Mouse (Mus musculus) limb, embryonic 11.5 days (tissue): Measurements from ENCODE around the gene Hpse2. TPM values are rescaled to one million over a fixed set of nuclear protein-coding genes. Genes with fewer than 3 reads are reported as not detected.

ENCODE experiments used
- ATAC-seq: fragments of 200-750 bp; cut with Nextera tagmentation; 2 replicates; pipeline ENCODE4 v1.8.0; 2017; ENCODE audit warnings: low read depth; ENCODE audit not compliant: insufficient number of reproducible peaks, low FRiP score, low TSS enrichment
- DNase-seq: peaks from one replicate; pipeline ENCODE4 v3.0.0-alpha.2; 2015; ENCODE audit warnings: low spot score
- H3K27ac ChIP-seq: fragments of 300-500 bp; sonication (generic); replicated peaks from 2 replicates; pipeline ENCODE4 v1.5.1; 2014; ENCODE audit warnings: low read depth, mild to moderate bottlenecking, low read length
- H3K27me3 ChIP-seq: fragments of 300-500 bp; sonication (generic); 2 replicates; pipeline ENCODE4 v1.6.1; 2014; ENCODE audit warnings: mild to moderate bottlenecking, low read length, mixed read lengths; ENCODE audit not compliant: control insufficient read depth, insufficient read depth
- H3K36me3 ChIP-seq: fragments of 300-500 bp; sonication (generic); 2 replicates; pipeline ENCODE4 v1.6.1; 2014; ENCODE audit warnings: mild to moderate bottlenecking, low read length, moderate library complexity, mixed read lengths; ENCODE audit not compliant: control insufficient read depth, insufficient read depth
- H3K4me1 ChIP-seq: fragments of 300-500 bp; sonication (generic); 2 replicates; pipeline ENCODE4 v1.6.1; 2014; ENCODE audit warnings: low read length, mixed read lengths; ENCODE audit not compliant: control insufficient read depth, insufficient read depth
- H3K4me2 ChIP-seq: fragments of 300-500 bp; sonication (generic); 2 replicates; pipeline ENCODE4 v1.6.1; 2014; ENCODE audit warnings: low read depth, mild to moderate bottlenecking, moderate library complexity; ENCODE audit not compliant: severe bottlenecking
- H3K4me3 ChIP-seq: fragments of 300-500 bp; sonication (generic); 2 replicates; pipeline ENCODE4 v1.5.1; 2014; ENCODE audit warnings: low read depth, low read length
- H3K9ac ChIP-seq: fragments of 300-500 bp; sonication (generic); 2 replicates; pipeline ENCODE4 v1.6.1; 2014; ENCODE audit warnings: mild to moderate bottlenecking, low read length
- H3K9me3 ChIP-seq: fragments of 300-500 bp; sonication (generic); 2 replicates; pipeline ENCODE4 v1.6.1; 2016; ENCODE audit warnings: low read length; ENCODE audit not compliant: control insufficient read depth
- WGBS: fragments of 180-500 bp; shearing (Covaris S2); extraction: QIAGEN DNeasy Blood & Tissue Kit; methylation state at CpG from one replicate; pipeline ENCODE4 v1.1.7; 2014; 5-methylcytosine and 5-hydroxymethylcytosine counted together
- polyA plus RNA-seq: library from polyadenylated mRNA; unstranded; fragments of >200 nt; fragmentation: Nextera tagmentation; extraction: Ambion mirVana; gene quantifications from 2 replicates; pipeline ENCODE4 v1.2.1, GENCODE M21; 2014

Hpse2 gene
- polyA plus RNA-seq, 1 experiment from 2014 or later: 5.8 TPM

GRCm38 (mm10) chr19:42820109-42820508 lies 568.0 kb downstream of the Hpse2 start:
- Histone ChIP-seq H3K4me1 (no peaks in the 10 kb centered on the region), H3K9ac (no peak overlapping the region), H3K27ac (no peak overlapping the region), H3K9me3 (no peaks in the 10 kb centered on the region), H3K36me3 (no peaks in the 10 kb centered on the region), H3K4me3 (no peak overlapping the region), H3K4me2 (no peak overlapping the region), H3K27me3 (no peaks in the 10 kb centered on the region)
- DNase-seq: no peak
- no peak for ATAC-seq
- 92% methylated on average over 5 of the region's 5 CpGs for WGBS

GRCm38 (mm10) chr19:42817761-42818160 lies 570.4 kb downstream of the Hpse2 start:
- H3K9me3 ChIP-seq: no peaks in the 10 kb centered on the region
- H3K4me3 ChIP-seq: no peak overlapping the region
- H3K9ac ChIP-seq: no peak overlapping the region
- WGBS: 76% methylated on average over 2 of the region's 2 CpGs
- no peak overlapping the region for H3K4me2 ChIP-seq
- DNase-seq (no peak), ATAC-seq (no peak)
- H3K27ac ChIP-seq: no peak overlapping the region
- H3K27me3 ChIP-seq: no peaks in the 10 kb centered on the region
- no peaks in the 10 kb centered on the region for H3K36me3 ChIP-seq
- H3K4me1 ChIP-seq: no peaks in the 10 kb centered on the region

GRCm38 (mm10) chr19:42816261-42816660 lies 571.9 kb downstream of the Hpse2 start:
- no peaks in the 10 kb centered on the region for H3K4me1 ChIP-seq
- no peaks in the 10 kb centered on the region for H3K9me3 ChIP-seq
- ATAC-seq: no peak
- H3K4me3 ChIP-seq: no peak overlapping the region
- DNase-seq: no peak
- H3K27me3 ChIP-seq: no peaks in the 10 kb centered on the region
- no peak overlapping the region for H3K27ac ChIP-seq
- no peak overlapping the region for H3K9ac ChIP-seq
- 92% methylated on average over 2 of the region's 2 CpGs for WGBS
- no peak overlapping the region for H3K4me2 ChIP-seq
- H3K36me3 ChIP-seq: no peaks in the 10 kb centered on the region

GRCm38 (mm10) chr19:42810140-42810539 lies 578.0 kb downstream of the Hpse2 start:
- no peaks in the 10 kb centered on the region for H3K9me3 ChIP-seq
- DNase-seq (no peak), ATAC-seq (no peak)
- H3K4me2 ChIP-seq: no peak overlapping the region
- 58% methylated on average over 5 of the region's 5 CpGs for WGBS
- no peak overlapping the region for H3K9ac ChIP-seq
- H3K36me3 ChIP-seq: no peaks in the 10 kb centered on the region
- no peak overlapping the region for H3K27ac ChIP-seq
- H3K4me1 ChIP-seq: peaks cover 10% of the 10 kb centered on the region
- no peak overlapping the region for H3K4me3 ChIP-seq
- H3K27me3 ChIP-seq: no peaks in the 10 kb centered on the region

- WGBS: 86% methylated on average over 10 of the region's 10 CpGs
- Histone ChIP-seq H3K4me3 (no peak overlapping the region), H3K27me3 (no peaks in the 10 kb centered on the region), H3K9ac (no peak overlapping the region), H3K36me3 (no peaks in the 10 kb centered on the region), H3K27ac (no peak overlapping the region), H3K4me2 (no peak overlapping the region), H3K4me1 (peaks cover 10% of the 10 kb centered on the region), H3K9me3 (no peaks in the 10 kb centered on the region)
- ATAC-seq: no peak
- no peak for DNase-seq
Observed at GRCm38 (mm10) chr19:42809491-42809890, 578.7 kb downstream of the Hpse2 start.

GRCm38 (mm10) chr19:42797866-42798265 lies 590.3 kb downstream of the Hpse2 start:
- Histone ChIP-seq H3K4me3 (no peak overlapping the region), H3K9me3 (no peaks in the 10 kb centered on the region), H3K36me3 (no peaks in the 10 kb centered on the region), H3K4me1 (peaks cover 8% of the 10 kb centered on the region; the same call in 1 of the 2 replicates), H3K27ac (no peak overlapping the region), H3K9ac (no peak overlapping the region), H3K27me3 (no peaks in the 10 kb centered on the region), H3K4me2 (no peak overlapping the region)
- WGBS: 29% methylated on average over 2 of the region's 2 CpGs
- no peak for DNase-seq
- no peak for ATAC-seq

GRCm38 (mm10) chr19:42795801-42796200 lies 592.4 kb downstream of the Hpse2 start:
- H3K9me3 ChIP-seq: no peaks in the 10 kb centered on the region
- no peak overlapping the region for H3K27ac ChIP-seq
- peaks cover 8% of the 10 kb centered on the region; the same call in 1 of the 2 replicates for H3K4me1 ChIP-seq
- ATAC-seq (no peak), DNase-seq (no peak)
- H3K27me3 ChIP-seq: no peaks in the 10 kb centered on the region
- WGBS: 27% methylated on average over 9 of the region's 9 CpGs
- H3K9ac ChIP-seq: peak overlapping the region; percentile 35; the same call in 1 of the 2 replicates
- H3K4me2 ChIP-seq: peak overlapping the region; percentile 55
- H3K36me3 ChIP-seq: no peaks in the 10 kb centered on the region
- no peak overlapping the region for H3K4me3 ChIP-seq

GRCm38 (mm10) chr19:42794914-42795613 lies 593.1 kb downstream of the Hpse2 start:
- H3K27me3 ChIP-seq: no peaks in the 10 kb centered on the region
- peaks cover 8% of the 10 kb centered on the region; the same call in 1 of the 2 replicates for H3K4me1 ChIP-seq
- H3K27ac ChIP-seq: no peak overlapping the region
- DNase-seq (peak; percentile 97), ATAC-seq (peak; percentile 65; the same call in 1 of the 2 replicates)
- 1% methylated on average over 30 of the region's 31 CpGs for WGBS
- peak overlapping the region; percentile 35; the same call in 1 of the 2 replicates for H3K9ac ChIP-seq
- H3K9me3 ChIP-seq: no peaks in the 10 kb centered on the region
- peak overlapping the region; percentile 55 for H3K4me2 ChIP-seq
- H3K4me3 ChIP-seq: peak overlapping the region; percentile 29
- H3K36me3 ChIP-seq: no peaks in the 10 kb centered on the region

GRCm38 (mm10) chr19:42788311-42788710 lies 599.8 kb downstream of the Hpse2 start:
- no peak overlapping the region for H3K4me3 ChIP-seq
- H3K9me3 ChIP-seq: no peaks in the 10 kb centered on the region
- no peak overlapping the region for H3K9ac ChIP-seq
- DNase-seq: no peak
- no peaks in the 10 kb centered on the region for H3K27me3 ChIP-seq
- ATAC-seq: no peak
- H3K4me1 ChIP-seq: no peaks in the 10 kb centered on the region
- no peak overlapping the region for H3K4me2 ChIP-seq
- H3K27ac ChIP-seq: no peak overlapping the region
- no peaks in the 10 kb centered on the region for H3K36me3 ChIP-seq
- WGBS: 59% methylated on average over 5 of the region's 5 CpGs
